Mouse (Mus musculus): ENCODE measurements around the gene Shoc2. TPM values are rescaled to one million over a fixed set of nuclear protein-coding genes. Genes with fewer than 3 reads are reported as not detected.

Gene Shoc2
- polyA plus RNA-seq, 1 experiment from 2014 or later: 29.8 TPM

GRCm38 (mm10) chr19:54041029-54041367, 96.9 kb downstream of the Shoc2 start:
- Histone ChIP-seq H3K36me3 (peaks cover 5% of the 10 kb centered on the region), H3K9ac (no peak overlapping the region), H3K4me3 (no peak overlapping the region), H3K4me2 (no peak overlapping the region), H3K27me3 (peaks cover 27% of the 10 kb centered on the region), H3K9me3 (replicated peaks) (no peaks in the 10 kb centered on the region), H3K4me1 (replicated peaks) (peaks cover 23% of the 10 kb centered on the region), H3K27ac (no peak overlapping the region)
- WGBS: 32% methylated on average over 5 of the region's 5 CpGs
- no peak for ATAC-seq (replicated peaks; ENCODE audit: insufficient number of reproducible peaks, insufficient read depth, low FRiP score, low read depth)

- peaks cover 48% of the 10 kb centered on the region for H3K4me1 ChIP-seq (replicated peaks)
- H3K4me2 ChIP-seq: peak within 1 kb of the TSS; percentile 98
- peak within 1 kb of the TSS; percentile 58 for H3K9ac ChIP-seq
- no peak within 1 kb of the TSS for H3K27ac ChIP-seq
- H3K9me3 ChIP-seq (replicated peaks): no peaks in the 10 kb centered on the region
- H3K36me3 ChIP-seq: no peaks in the 10 kb centered on the region
- peak within 1 kb of the TSS; percentile 62 for H3K4me3 ChIP-seq
- no peak for ATAC-seq (replicated peaks; ENCODE audit: insufficient number of reproducible peaks, insufficient read depth, low FRiP score, low read depth)
- 75% methylated on average over 5 of the region's 5 CpGs for WGBS
- H3K27me3 ChIP-seq: peaks cover 56% of the 10 kb centered on the region
Observed at GRCm38 (mm10) chr19:54043851-54044250, 99.7 kb downstream of the Shoc2 start, which contains the start of gene Adra2a. Adra2a (plus strand) TSS chr19:54044151.

GRCm38 (mm10) chr19:54044507-54045371, 100.6 kb downstream of the Shoc2 start:
- peak overlapping the region; percentile 58 for H3K9ac ChIP-seq
- H3K36me3 ChIP-seq: no peaks in the 10 kb centered on the region
- H3K27me3 ChIP-seq: peaks cover 65% of the 10 kb centered on the region
- H3K4me1 ChIP-seq (replicated peaks): peaks cover 48% of the 10 kb centered on the region
- WGBS: under 1% methylated on average over 59 of the region's 59 CpGs
- H3K27ac ChIP-seq: no peak overlapping the region
- no peaks in the 10 kb centered on the region for H3K9me3 ChIP-seq (replicated peaks)
- ATAC-seq (replicated peaks; ENCODE audit: insufficient number of reproducible peaks, insufficient read depth, low FRiP score, low read depth): peak; percentile 68
- peak overlapping the region; percentile 98 for H3K4me2 ChIP-seq
- H3K4me3 ChIP-seq: peak overlapping the region; percentile 62

- Histone ChIP-seq H3K9ac (peak overlapping the region; percentile 58), H3K36me3 (no peaks in the 10 kb centered on the region), H3K4me1 (replicated peaks) (peaks cover 48% of the 10 kb centered on the region), H3K4me2 (peak overlapping the region; percentile 98), H3K27ac (no peak overlapping the region), H3K27me3 (peaks cover 70% of the 10 kb centered on the region), H3K4me3 (peak overlapping the region; percentile 62), H3K9me3 (replicated peaks) (no peaks in the 10 kb centered on the region)
- WGBS: under 1% methylated on average over 29 of the region's 29 CpGs
- 0 out of 2 replicates have a peak, but pooled peaks have one; percentile 8 for ATAC-seq (replicated peaks; ENCODE audit: insufficient number of reproducible peaks, insufficient read depth, low FRiP score, low read depth)
Observed at GRCm38 (mm10) chr19:54045412-54045811, 101.3 kb downstream of the Shoc2 start.

GRCm38 (mm10) chr19:54045931-54046683, 102.0 kb downstream of the Shoc2 start:
- WGBS: 2% methylated on average over 54 of the region's 55 CpGs
- no peak for ATAC-seq (replicated peaks; ENCODE audit: insufficient number of reproducible peaks, insufficient read depth, low FRiP score, low read depth)
- H3K36me3 ChIP-seq: no peaks in the 10 kb centered on the region
- peak overlapping the region; percentile 98 for H3K4me2 ChIP-seq
- no peaks in the 10 kb centered on the region for H3K9me3 ChIP-seq (replicated peaks)
- no peak overlapping the region for H3K9ac ChIP-seq
- peak overlapping the region; percentile 62 for H3K4me3 ChIP-seq
- H3K27me3 ChIP-seq: peaks cover 70% of the 10 kb centered on the region
- no peak overlapping the region for H3K27ac ChIP-seq
- H3K4me1 ChIP-seq (replicated peaks): peaks cover 42% of the 10 kb centered on the region

GRCm38 (mm10) chr19:54046684-54047070, 102.6 kb downstream of the Shoc2 start:
- no peak for ATAC-seq (replicated peaks; ENCODE audit: insufficient number of reproducible peaks, insufficient read depth, low FRiP score, low read depth)
- Histone ChIP-seq H3K9me3 (replicated peaks) (no peaks in the 10 kb centered on the region), H3K36me3 (no peaks in the 10 kb centered on the region), H3K9ac (no peak overlapping the region), H3K4me2 (peak overlapping the region; percentile 98), H3K27me3 (peaks cover 72% of the 10 kb centered on the region), H3K4me1 (replicated peaks) (peaks cover 42% of the 10 kb centered on the region), H3K27ac (no peak overlapping the region), H3K4me3 (peak overlapping the region; percentile 62)
- WGBS: under 1% methylated on average over 46 of the region's 46 CpGs

- Histone ChIP-seq H3K4me2 (peak overlapping the region; percentile 98), H3K36me3 (no peaks in the 10 kb centered on the region), H3K27me3 (peaks cover 77% of the 10 kb centered on the region), H3K27ac (no peak overlapping the region), H3K4me1 (replicated peaks) (peaks cover 42% of the 10 kb centered on the region), H3K4me3 (peak overlapping the region; percentile 62), H3K9ac (no peak overlapping the region), H3K9me3 (replicated peaks) (no peaks in the 10 kb centered on the region)
- ATAC-seq (replicated peaks; ENCODE audit: insufficient number of reproducible peaks, insufficient read depth, low FRiP score, low read depth): no peak
- 2% methylated on average over 27 of the region's 27 CpGs for WGBS
Observed at GRCm38 (mm10) chr19:54047386-54048050, 103.4 kb downstream of the Shoc2 start.

GRCm38 (mm10) chr19:54048161-54048885, 104.2 kb downstream of the Shoc2 start:
- peak overlapping the region; percentile 62; the same call in 1 of the 2 replicates for H3K4me3 ChIP-seq
- no peaks in the 10 kb centered on the region for H3K36me3 ChIP-seq
- no peak overlapping the region; the same call in 1 of the 2 replicates for H3K4me2 ChIP-seq
- no peak overlapping the region for H3K9ac ChIP-seq
- H3K9me3 ChIP-seq (replicated peaks): no peaks in the 10 kb centered on the region
- H3K27ac ChIP-seq: no peak overlapping the region
- WGBS: 10% methylated on average over 13 of the region's 13 CpGs
- ATAC-seq (replicated peaks; ENCODE audit: insufficient number of reproducible peaks, insufficient read depth, low FRiP score, low read depth): no peak
- H3K4me1 ChIP-seq (replicated peaks): peaks cover 42% of the 10 kb centered on the region
- H3K27me3 ChIP-seq: peaks cover 77% of the 10 kb centered on the region

GRCm38 (mm10) chr19:54051651-54052050, 107.5 kb downstream of the Shoc2 start:
- ATAC-seq (replicated peaks; ENCODE audit: insufficient number of reproducible peaks, insufficient read depth, low FRiP score, low read depth): no peak
- no peak overlapping the region for H3K27ac ChIP-seq
- no peaks in the 10 kb centered on the region for H3K36me3 ChIP-seq
- H3K9ac ChIP-seq: no peak overlapping the region
- peaks cover 18% of the 10 kb centered on the region for H3K4me1 ChIP-seq (replicated peaks)
- H3K4me2 ChIP-seq: no peak overlapping the region
- 50% methylated on average over 4 of the region's 4 CpGs for WGBS
- no peaks in the 10 kb centered on the region for H3K9me3 ChIP-seq (replicated peaks)
- H3K4me3 ChIP-seq: no peak overlapping the region
- H3K27me3 ChIP-seq: peaks cover 52% of the 10 kb centered on the region

GRCm38 (mm10) chr19:54055845-54056244, 111.7 kb downstream of the Shoc2 start:
- H3K4me2 ChIP-seq: no peak overlapping the region
- no peaks in the 10 kb centered on the region for H3K4me1 ChIP-seq (replicated peaks)
- H3K36me3 ChIP-seq: no peaks in the 10 kb centered on the region
- ATAC-seq (replicated peaks; ENCODE audit: insufficient number of reproducible peaks, insufficient read depth, low FRiP score, low read depth): no peak
- H3K9ac ChIP-seq: no peak overlapping the region
- H3K9me3 ChIP-seq (replicated peaks): no peaks in the 10 kb centered on the region
- no peak overlapping the region for H3K4me3 ChIP-seq
- 72% methylated on average over 5 of the region's 5 CpGs for WGBS
- H3K27ac ChIP-seq: no peak overlapping the region
- peaks cover 16% of the 10 kb centered on the region; the same call in 1 of the 2 replicates for H3K27me3 ChIP-seq
